Mouse (Mus musculus) thymus, adult 2 months (tissue): ENCODE results near the gene Sptssa.

ENCODE experiments used
- CTCF ChIP-seq: fragments of 200-500 bp; IDR thresholded peaks from 2 replicates; pipeline ENCODE4 v1.5.1; 2012; ENCODE audit warnings: mild to moderate bottlenecking, control low read depth, low read length, moderate library complexity, borderline replicate concordance; ENCODE audit not compliant: control insufficient read depth, poor library complexity, insufficient read depth; ENCODE audit errors: extremely low read depth
- POLR2A ChIP-seq: fragments of 200-500 bp; IDR thresholded peaks from 2 replicates; pipeline ENCODE4 v1.6.1; 2012; ENCODE audit warnings: mild to moderate bottlenecking, low read length, control low read depth, moderate library complexity; ENCODE audit not compliant: control insufficient read depth, poor library complexity, insufficient read depth; ENCODE audit errors: extremely low read depth

DNA sequence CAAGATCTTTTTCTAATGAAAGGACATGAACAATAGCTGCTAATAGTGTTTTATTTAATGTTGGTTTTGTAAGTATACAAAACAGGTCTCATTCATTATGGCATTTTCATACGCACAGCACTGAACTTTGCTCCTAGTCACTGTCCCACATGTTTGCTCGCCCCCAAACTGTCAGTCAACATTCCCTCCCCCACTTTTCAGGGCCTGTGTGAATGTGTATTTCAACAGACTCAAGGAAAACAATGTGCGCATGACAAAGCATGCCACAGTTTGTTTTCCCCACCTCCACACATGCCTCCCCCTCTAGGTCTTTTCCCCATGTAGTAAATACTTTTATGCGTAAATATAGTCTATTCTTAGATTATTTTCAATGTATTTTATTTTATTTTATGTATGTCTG is 14.9 kb upstream of the Sptssa start:
- TF ChIP-seq CTCF (no peak), POLR2A (no peak)
